Mouse (Mus musculus) granulocyte monocyte progenitor cell, adult 5-6 weeks (primary cell): ENCODE results near the gene Eri3. TPM values are rescaled to one million over a fixed set of nuclear protein-coding genes. Genes with fewer than 3 reads are reported as not detected.

Experiments
- ATAC-seq: replicated peaks from 2 replicates; pipeline ENCODE4 v1.8.0; 2016; ENCODE audit warnings: mild to moderate bottlenecking, moderate TSS enrichment, inconsistent platforms; ENCODE audit not compliant: poor library complexity, severe bottlenecking
- total RNA-seq, 2 experiments: library from RNA; stranded (forward) in 1 of 2; stranded (reverse) in 1 of 2; fragments of 200-712, 200-1000 nt in 1 of 2; fragments of >200 nt in 1 of 2; fragmentation: Nextera tagmentation in 1 of 2; gene quantifications; 2 replicates each; pipeline ENCODE4 v1.2.3; 2014 to 2017

The Eri3 gene
- total RNA-seq, 2 experiments from 2014 or later, result 44.3 to 156 TPM

DNA sequence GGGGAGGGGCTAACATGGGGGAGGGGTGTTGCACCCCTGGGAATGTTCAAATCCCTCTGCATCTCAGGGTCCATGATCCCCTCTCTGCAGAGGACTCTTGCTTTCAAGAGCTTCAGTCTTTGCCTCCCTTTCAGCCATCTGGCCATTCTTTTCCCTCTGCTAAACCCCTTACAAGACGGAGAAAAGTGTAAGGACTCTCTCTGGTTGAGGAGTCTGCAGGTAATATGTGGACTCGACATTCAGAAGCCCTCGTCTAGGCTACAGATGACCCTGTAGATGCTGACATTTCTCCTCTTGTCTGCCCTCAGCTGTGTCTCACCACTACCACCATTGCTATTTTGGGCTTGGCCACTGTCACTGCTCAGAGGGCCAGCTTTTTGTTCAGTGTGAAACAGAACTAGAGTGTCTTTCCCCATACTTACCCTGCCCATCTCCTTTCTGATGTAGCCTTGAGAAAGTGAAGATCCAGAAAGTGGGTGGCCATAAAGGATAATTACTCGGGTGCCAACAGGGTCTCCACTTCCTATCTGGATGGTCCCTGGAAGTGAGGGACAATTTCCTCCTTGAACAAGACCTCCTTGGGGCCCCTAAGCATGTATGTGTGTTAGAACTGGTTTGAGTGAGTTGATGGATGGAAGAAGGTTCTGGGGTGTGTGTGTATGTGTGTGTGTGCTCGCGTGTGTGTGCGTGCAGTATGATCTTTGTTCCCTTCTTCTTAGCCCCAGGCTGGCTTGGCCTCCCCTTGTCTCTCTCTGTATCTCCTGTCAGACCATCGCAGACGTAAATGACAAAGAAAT lies 104.7 kb downstream of the Eri3 start:
- no peak for ATAC-seq

GRCm38 (mm10) chr4:117655500-117655863 lies 105.3 kb downstream of the Eri3 start:
- ATAC-seq, result no peak

- no peak for ATAC-seq
Measured at GRCm38 (mm10) chr4:117656961-117657360, 106.8 kb downstream of the Eri3 start.

- no peak for ATAC-seq
Measured at GRCm38 (mm10) chr4:117657646-117658045, 107.5 kb downstream of the Eri3 start.

DNA sequence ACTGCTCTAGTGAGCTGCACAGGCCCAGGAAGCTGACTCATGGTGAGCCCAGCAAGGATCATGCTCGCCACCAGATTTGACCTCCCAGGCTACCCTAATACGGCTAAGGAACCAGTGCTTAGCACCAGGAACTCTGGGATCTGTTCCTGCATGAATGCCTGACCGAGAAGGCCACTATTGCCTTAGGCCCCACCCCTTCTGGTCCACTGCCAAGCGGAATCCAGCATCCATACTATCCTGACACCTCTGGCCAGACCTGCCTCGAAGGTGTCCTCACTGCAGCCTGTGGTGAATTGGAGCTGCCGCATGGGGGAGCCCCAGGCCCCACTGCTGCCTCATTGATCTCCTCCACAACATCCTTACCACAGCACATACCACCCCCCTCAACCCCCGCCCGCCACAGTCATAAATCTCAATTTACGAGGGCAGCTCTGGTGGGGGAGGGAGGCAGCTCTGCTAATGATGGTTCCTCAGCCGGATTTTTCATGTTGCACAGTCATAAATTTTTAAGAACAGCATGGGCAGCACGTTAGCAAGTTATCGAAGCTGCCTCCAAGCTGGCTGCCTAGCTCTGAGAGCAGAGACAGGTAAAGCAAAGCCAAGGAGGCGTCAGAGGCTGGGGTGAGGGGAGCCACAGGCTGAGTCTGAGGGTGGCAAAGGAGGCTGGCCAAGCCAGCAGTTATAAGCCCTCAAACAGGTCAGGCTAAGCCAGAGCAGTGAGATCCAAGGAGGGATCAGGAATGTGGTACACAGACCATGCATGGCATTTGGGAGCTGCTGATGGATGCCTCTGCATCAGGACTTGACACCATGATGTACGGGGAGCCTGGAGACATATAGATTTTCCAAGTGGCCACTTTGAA lies 108.6 kb downstream of the Eri3 start:
- ATAC-seq, result peak; percentile 56

DNA sequence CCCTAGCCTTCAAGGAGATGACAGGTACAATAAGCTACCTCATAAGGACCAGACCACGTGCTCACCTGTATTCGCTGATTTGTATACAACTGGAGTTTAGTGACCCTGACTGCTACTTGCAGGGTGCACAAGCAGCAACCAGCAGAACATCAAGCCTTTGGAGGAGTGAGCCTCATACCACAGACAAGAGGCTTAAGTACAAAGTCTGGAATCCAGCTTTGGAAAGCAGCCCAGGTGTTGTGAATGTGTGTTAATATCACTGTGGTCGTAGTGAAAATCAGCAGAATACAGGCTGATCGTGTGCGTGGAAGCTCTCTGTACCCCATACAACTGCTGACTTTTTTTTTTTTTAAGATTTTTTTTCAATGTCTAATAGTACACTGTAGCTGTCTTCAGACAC lies 109.8 kb downstream of the Eri3 start:
- ATAC-seq, result no peak

GRCm38 (mm10) chr4:117664411-117665137 lies 114.4 kb downstream of the Eri3 start:
- no peak for ATAC-seq

DNA sequence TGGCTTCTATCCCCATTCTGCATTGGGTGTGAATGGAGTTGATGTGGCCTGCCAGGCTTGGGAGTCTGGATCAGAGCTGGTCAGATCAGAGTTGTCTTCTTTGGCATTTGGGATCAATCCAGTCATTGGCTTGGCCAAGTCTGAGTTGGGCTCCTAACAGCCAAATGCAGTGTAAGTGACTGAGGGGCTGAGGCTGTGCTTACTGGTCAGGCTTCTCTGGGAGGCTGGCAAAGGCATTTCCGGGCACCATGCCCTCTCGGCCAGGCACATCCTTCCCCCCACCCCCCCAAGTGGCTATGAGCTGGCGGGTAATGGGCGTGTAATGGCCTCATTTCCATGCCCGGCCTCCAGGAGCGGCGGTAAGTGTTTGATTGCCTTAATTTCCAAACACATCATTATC lies 115.4 kb downstream of the Eri3 start:
- no peak for ATAC-seq

- ATAC-seq, result no peak
Measured at GRCm38 (mm10) chr4:117666054-117666453, 115.9 kb downstream of the Eri3 start.

- ATAC-seq, result no peak
Measured at GRCm38 (mm10) chr4:117669874-117670273, 119.7 kb downstream of the Eri3 start.

DNA sequence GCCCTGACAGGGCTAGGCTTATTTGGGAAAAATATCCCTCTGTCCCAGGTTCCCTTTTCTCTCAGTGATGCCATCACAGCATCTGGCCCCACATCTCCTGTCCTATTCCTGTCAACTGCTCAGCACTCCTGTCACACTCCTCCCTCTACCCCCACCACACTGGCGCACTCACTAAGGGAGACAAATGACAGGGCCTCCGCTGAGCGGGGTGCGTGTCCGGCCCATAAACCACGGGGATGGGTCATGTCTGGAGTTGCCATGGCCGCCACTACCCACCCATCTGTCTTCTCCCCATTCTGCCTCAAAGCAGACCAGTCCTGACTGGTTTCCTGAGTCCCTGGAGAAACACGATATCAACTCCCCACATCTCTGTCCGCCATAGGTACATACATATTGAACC lies 121.9 kb downstream of the Eri3 start:
- no peak for ATAC-seq

GRCm38 (mm10) chr4:117673901-117674300 lies 123.7 kb downstream of the Eri3 start:
- ATAC-seq, result no peak

- ATAC-seq, result peak; percentile 58
Measured at GRCm38 (mm10) chr4:117676903-117677302, 126.7 kb downstream of the Eri3 start.

- ATAC-seq, result peak; percentile 59
Measured at GRCm38 (mm10) chr4:117680963-117681362, 130.8 kb downstream of the Eri3 start.

DNA sequence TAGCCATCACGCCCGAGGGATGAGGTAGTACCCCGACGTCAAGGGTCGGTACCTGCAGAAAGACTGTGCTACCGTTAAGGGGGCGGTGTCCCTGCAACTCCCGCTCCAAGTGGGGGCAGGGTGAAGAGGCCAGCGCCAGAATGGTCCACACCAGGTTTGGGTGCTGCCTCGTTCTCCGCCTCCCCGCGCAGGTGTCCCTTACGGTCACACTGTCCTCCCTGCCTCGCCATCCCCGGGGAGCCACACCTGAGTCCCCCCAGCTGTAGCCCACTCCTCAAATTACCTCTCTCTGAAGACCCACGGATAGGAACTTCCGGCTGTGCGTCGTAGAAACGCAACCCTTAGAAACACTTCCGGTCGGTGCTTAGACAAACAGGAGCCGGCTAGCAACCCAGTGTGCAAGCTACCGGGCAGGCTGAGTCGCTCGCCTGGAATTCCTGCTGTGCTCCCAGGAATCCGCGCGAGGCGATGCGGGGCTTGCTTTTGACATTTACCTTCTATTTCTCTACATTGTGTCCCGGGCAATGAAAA lies 131.8 kb downstream of the Eri3 start, which contains the start of gene Dmap1:
Gene Dmap1 (minus strand): TSS at position 343 of the 531 bp plus-strand sequence.
- peak; percentile 87 for ATAC-seq

DNA sequence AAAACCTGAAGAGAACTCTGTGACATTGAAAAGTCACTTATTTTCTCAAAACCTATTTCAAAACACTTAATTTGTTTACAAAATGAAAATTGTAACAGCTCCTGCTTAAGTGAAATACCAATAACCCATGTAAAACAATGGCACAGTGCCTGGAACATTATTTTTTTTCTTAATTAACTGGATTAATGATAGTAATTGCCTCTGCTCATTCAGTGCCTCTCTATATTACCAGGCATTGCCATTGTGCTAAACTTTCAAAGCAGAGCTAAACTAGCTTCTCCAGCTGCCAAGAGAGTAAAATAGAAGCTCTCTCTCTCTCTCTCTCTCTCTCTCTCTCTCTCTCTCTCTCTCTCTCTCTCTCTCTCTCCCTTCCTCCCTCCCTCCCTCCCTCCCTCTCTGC lies 132.3 kb downstream of the Eri3 start:
- ATAC-seq, result no peak

GRCm38 (mm10) chr4:117683048-117683768 lies 133.0 kb downstream of the Eri3 start:
- ATAC-seq, result no peak

DNA sequence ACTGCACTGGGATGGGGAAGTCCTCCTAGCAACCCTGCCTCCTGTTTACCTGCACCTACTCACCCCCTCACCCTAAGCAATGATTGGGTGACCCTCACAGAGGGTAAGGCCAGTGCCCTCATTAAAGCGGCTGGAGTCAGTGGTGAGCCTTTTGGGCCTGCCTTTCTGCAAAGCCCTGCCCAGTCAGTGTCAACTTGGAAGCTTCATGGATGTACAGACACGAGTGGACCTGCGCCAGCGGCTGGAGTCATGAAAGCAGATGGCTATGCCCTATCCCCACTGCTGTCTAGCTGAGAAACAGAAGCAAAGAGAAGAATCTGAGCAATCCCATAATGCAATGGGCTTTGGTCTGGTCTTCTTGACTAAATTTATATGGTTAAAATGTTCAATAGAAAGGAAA lies 136.2 kb downstream of the Eri3 start:
- ATAC-seq, result no peak

DNA sequence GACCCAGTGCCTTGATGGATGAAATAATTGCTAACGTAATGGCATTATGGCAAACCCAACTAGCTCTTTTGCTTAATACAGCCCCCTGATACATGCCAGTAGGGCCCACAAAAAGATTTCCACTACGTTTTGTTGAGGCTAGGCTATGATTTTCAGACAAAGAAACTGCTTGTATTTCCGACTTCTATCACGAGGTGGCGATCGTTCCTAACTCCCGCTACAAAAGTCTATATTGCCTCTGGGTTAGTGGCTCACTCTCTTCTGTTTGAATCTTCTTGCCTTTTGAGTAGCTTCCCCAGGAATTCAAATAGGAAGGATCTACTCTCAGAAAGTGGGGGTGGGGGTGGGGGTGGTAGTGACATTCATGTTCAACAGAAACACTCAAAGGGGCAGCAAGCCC lies 155.2 kb downstream of the Eri3 start:
- ATAC-seq, result 0 out of 2 replicates have a peak, but pooled peaks have one; percentile 25
